Mouse (Mus musculus) hindbrain, embryonic 11.5 days (tissue): ENCODE measurements around the gene Irf2bp2. TPM values are rescaled to one million over a fixed set of nuclear protein-coding genes. Genes with fewer than 3 reads are reported as not detected.

Source experiments
- ATAC-seq: fragments of 200-750 bp; cut with Nextera tagmentation; 2 replicates; pipeline ENCODE4 v1.8.0; 2017; ENCODE audit warnings: mild to moderate bottlenecking, moderate TSS enrichment, moderate library complexity; ENCODE audit not compliant: low FRiP score
- DNase-seq: peaks from one replicate; pipeline ENCODE4 v3.0.0-alpha.2; 2015; ENCODE audit warnings: low spot score
- H3K27ac ChIP-seq: fragments of 300-500 bp; sonication (generic); 2 replicates; pipeline ENCODE4 v1.5.1; 2014; ENCODE audit warnings: mild to moderate bottlenecking, low read depth, low read length
- H3K27me3 ChIP-seq: fragments of 300-500 bp; sonication (generic); 2 replicates; pipeline ENCODE4 v1.6.1; 2014; ENCODE audit warnings: mild to moderate bottlenecking, low read length, moderate library complexity, mixed read lengths; ENCODE audit not compliant: control insufficient read depth, insufficient read depth
- H3K36me3 ChIP-seq: fragments of 300-500 bp; sonication (generic); 2 replicates; pipeline ENCODE4 v1.6.1; 2014; ENCODE audit warnings: mild to moderate bottlenecking, low read length, moderate library complexity, mixed read lengths; ENCODE audit not compliant: control insufficient read depth, insufficient read depth
- H3K4me1 ChIP-seq: fragments of 300-500 bp; sonication (generic); replicated peaks from 2 replicates; pipeline ENCODE4 v1.6.1; 2014; ENCODE audit warnings: low read length, mixed read lengths; ENCODE audit not compliant: control insufficient read depth, insufficient read depth
- H3K4me2 ChIP-seq: fragments of 300-500 bp; sonication (generic); replicated peaks from 2 replicates; pipeline ENCODE4 v1.6.1; 2014; ENCODE audit warnings: mild to moderate bottlenecking, low read depth, low read length
- H3K4me3 ChIP-seq: fragments of 300-500 bp; sonication (generic); 2 replicates; pipeline ENCODE4 v1.5.1; 2014; ENCODE audit warnings: low read depth, low read length
- H3K9ac ChIP-seq: fragments of 300-500 bp; sonication (generic); 2 replicates; pipeline ENCODE4 v1.6.1; 2014; ENCODE audit warnings: low read depth, low read length
- H3K9me3 ChIP-seq: fragments of 300-500 bp; sonication (generic); 2 replicates; pipeline ENCODE4 v1.6.1; 2016; ENCODE audit warnings: low read length; ENCODE audit not compliant: control insufficient read depth
- WGBS: fragments of 180-500 bp; shearing (Covaris S2); extraction: QIAGEN DNeasy Blood & Tissue Kit; methylation state at CpG from one replicate; pipeline ENCODE4 v1.1.7; 2014; 5-methylcytosine and 5-hydroxymethylcytosine counted together
- polyA plus RNA-seq: library from polyadenylated mRNA; unstranded; fragments of >200 nt; fragmentation: Nextera tagmentation; extraction: Ambion mirVana; gene quantifications from 2 replicates; pipeline ENCODE4 v1.2.1, GENCODE M21; 2014

The Irf2bp2 gene
- polyA plus RNA-seq, 1 experiment from 2014 or later = 5.5 TPM

DNA sequence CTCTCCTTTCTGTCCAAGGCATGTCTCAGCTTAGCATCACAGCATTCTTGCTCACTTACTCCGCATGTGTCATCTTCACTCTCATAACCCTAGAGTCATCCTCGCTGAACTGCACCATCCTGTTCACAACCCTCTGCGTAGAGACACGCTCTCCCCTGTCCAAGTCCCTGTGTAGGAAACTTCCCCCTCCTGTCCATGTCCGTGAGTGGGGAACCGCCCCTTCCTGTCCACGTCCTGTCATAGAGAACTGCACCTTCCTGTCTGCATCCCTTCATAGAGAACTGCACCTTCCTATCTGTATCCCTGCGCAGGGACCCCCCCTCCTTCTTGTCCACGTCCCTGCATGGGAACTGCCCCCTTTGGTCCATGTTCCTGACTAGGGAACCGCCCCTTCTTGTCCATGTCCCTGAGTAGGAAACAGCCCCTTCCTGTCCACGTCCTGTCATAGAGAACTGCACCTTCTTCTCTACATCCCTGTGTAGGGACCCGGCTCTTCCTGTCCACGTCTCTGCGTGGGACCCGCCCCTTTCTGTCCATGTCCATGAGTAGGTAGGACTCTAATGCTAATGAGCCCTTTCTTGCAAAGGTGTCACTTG, 22.6 kb downstream of the Irf2bp2 start:
- H3K4me1 ChIP-seq = peaks cover 9% of the 10 kb centered on the region
- ATAC-seq (0 out of 2 replicates have a peak, but pooled peaks have one; percentile 23), DNase-seq (no peak)
- no peak overlapping the region for H3K27ac ChIP-seq
- no peak overlapping the region for H3K9ac ChIP-seq
- no peaks in the 10 kb centered on the region for H3K9me3 ChIP-seq
- H3K36me3 ChIP-seq = no peaks in the 10 kb centered on the region
- WGBS = 87% methylated on average over 15 of the region's 15 CpGs
- no peak overlapping the region for H3K4me2 ChIP-seq
- H3K4me3 ChIP-seq = no peak overlapping the region
- no peaks in the 10 kb centered on the region for H3K27me3 ChIP-seq

DNA sequence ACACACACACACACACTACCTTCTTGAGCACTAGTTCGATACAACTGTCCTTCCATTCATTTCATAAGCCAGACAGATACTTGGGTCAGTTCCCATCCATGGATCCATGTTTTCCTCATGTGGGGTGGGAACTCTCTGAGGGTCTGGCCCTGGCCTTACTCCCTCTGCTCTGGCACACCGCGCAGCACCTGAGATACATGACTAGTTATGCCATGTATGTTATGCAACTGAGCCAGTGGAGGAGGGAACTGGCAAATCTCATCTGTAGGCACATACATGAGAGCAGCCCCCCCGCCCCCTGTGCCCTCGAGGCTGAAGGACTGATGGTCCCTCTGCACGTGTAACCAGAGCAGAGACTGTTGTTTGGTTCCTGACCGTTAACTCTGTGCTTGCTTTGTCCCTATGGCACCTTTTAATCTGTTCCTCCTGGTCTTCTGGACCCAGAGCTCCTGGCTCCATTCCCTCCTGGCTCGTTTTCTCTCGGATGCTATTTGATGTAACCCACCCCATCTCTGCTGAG, 23.2 kb downstream of the Irf2bp2 start:
- Histone ChIP-seq H3K27me3 (no peaks in the 10 kb centered on the region), H3K9ac (no peak overlapping the region), H3K27ac (no peak overlapping the region), H3K9me3 (no peaks in the 10 kb centered on the region), H3K36me3 (no peaks in the 10 kb centered on the region), H3K4me2 (no peak overlapping the region), H3K4me1 (peaks cover 13% of the 10 kb centered on the region), H3K4me3 (no peak overlapping the region)
- ATAC-seq = no peak; the same call in 1 of the 2 replicates
- 77% methylated on average over 9 of the region's 9 CpGs for WGBS
- DNase-seq = no peak

DNA sequence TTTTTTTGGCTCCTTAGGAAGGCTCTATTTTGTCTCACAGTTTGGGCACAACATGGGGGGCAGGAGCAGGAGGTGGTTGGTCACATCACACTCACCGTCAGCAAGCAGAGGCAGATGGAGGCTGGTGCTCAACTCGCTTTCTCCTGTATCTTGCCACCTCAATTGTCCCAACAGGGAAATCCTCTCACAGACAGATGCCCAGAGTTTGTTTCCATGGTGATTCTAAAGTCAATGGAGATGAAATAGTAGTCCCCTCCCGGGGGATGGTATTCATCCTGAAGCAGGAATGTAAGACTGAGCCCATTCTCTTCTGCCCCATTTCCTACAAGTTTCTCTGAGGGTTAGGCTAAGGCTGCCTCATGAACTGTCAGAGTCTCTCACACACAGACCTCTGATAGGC, 23.7 kb downstream of the Irf2bp2 start:
- no peak overlapping the region for H3K27ac ChIP-seq
- H3K4me2 ChIP-seq = no peak overlapping the region
- H3K36me3 ChIP-seq = no peaks in the 10 kb centered on the region
- H3K4me3 ChIP-seq = no peak overlapping the region
- peaks cover 13% of the 10 kb centered on the region for H3K4me1 ChIP-seq
- no peak overlapping the region for H3K9ac ChIP-seq
- H3K27me3 ChIP-seq = no peaks in the 10 kb centered on the region
- 27% methylated on average over 3 of the region's 3 CpGs for WGBS
- DNase-seq (no peak), ATAC-seq (no peak)
- H3K9me3 ChIP-seq = no peaks in the 10 kb centered on the region

DNA sequence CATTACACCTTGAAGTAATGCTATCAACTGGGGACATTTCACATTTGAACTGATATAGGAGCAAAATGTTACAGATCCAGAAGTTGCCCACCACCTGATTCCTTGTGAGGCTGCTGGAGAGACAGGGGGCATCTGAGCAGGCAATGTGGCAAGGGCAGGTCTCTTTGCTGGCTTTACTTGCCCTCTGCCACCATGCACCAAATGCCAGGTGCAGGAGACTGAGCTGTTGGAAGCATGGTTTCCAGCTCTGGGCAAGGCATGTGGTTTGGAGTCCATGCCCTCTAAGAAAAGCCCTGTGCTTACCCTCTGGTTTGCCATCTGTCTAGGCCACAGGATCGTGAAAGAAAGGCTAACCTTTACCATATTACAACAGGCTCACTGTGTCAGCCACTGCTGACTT, 24.1 kb downstream of the Irf2bp2 start:
- Histone ChIP-seq H3K27ac (no peak overlapping the region), H3K4me3 (no peak overlapping the region), H3K9ac (no peak overlapping the region), H3K4me1 (peaks cover 13% of the 10 kb centered on the region), H3K9me3 (no peaks in the 10 kb centered on the region), H3K4me2 (no peak overlapping the region), H3K27me3 (no peaks in the 10 kb centered on the region), H3K36me3 (no peaks in the 10 kb centered on the region)
- ATAC-seq (no peak), DNase-seq (no peak)
- WGBS = 43% methylated on average over 1 of the region's 1 CpGs

DNA sequence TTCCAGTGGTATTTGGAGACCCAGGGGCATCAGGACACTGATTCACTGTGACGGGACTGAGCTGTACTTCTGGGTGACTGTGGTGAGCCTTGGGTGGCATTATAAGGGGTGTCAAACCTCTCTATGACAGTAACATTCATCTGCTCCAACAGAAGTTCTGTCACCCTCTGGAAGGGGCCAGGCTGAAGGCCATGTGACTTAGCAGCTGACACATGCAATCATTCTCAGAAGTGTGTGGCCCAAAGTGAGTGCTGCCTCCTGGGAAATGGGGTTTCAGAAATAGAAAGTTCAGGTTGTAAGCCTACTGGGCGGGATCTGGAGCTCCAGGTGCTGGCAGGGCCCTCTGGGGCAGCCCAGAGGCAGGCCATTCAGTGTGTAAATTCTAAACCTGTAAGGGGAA, 26.1 kb downstream of the Irf2bp2 start:
- Histone ChIP-seq H3K4me1 (peaks cover 13% of the 10 kb centered on the region), H3K27ac (no peak overlapping the region)

DNA sequence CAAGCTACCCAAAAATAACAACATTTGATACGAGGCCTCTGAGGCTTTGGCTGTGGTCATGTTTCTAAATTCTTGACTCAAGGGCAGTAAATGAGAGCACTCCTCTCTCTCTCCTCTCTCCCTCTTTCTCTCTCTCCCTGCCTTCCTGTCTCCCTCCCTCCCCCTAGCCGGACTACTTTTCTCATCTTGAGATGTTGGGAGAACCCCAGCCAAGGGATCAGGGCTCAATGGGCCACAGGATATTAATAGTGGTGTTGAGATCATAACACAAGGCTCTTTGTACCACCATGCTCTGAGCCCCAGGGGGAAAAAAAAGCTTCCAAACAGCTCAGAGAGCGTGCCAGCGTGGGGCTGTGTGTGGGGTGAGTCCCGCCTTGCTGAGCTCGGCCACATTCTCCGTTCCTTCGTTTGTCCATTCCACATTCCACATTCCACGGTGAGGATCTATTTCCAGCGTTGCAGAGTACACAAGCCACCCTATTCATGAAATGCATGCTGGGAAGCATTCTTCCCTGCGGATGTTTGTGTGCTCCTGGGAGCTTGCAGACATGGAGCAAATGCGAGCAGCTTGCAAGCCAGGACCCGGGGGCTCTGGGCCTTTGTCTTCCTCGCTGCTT, 27.2 kb downstream of the Irf2bp2 start:
- Histone ChIP-seq H3K36me3 (no peaks in the 10 kb centered on the region), H3K27ac (peak overlapping the region; percentile 56), H3K27me3 (no peaks in the 10 kb centered on the region), H3K4me2 (peak overlapping the region; percentile 6; the same call in 1 of the 2 replicates), H3K9ac (no peak overlapping the region), H3K4me3 (no peak overlapping the region), H3K9me3 (no peaks in the 10 kb centered on the region), H3K4me1 (peaks cover 13% of the 10 kb centered on the region)
- DNase-seq (peak; percentile 57), ATAC-seq (peak; percentile 25; the same call in 1 of the 2 replicates)
- WGBS = 11% methylated on average over 14 of the region's 14 CpGs

More for the DNA sequence above, 26.1 kb downstream of the Irf2bp2 start:
- H3K9ac ChIP-seq = no peak overlapping the region
- H3K4me3 ChIP-seq = no peak overlapping the region
- no peaks in the 10 kb centered on the region for H3K9me3 ChIP-seq
- WGBS = 71% methylated on average over 2 of the region's 2 CpGs
- H3K4me2 ChIP-seq = no peak overlapping the region
- no peaks in the 10 kb centered on the region for H3K36me3 ChIP-seq
- ATAC-seq = no peak
- no peaks in the 10 kb centered on the region for H3K27me3 ChIP-seq
- DNase-seq = no peak

DNA sequence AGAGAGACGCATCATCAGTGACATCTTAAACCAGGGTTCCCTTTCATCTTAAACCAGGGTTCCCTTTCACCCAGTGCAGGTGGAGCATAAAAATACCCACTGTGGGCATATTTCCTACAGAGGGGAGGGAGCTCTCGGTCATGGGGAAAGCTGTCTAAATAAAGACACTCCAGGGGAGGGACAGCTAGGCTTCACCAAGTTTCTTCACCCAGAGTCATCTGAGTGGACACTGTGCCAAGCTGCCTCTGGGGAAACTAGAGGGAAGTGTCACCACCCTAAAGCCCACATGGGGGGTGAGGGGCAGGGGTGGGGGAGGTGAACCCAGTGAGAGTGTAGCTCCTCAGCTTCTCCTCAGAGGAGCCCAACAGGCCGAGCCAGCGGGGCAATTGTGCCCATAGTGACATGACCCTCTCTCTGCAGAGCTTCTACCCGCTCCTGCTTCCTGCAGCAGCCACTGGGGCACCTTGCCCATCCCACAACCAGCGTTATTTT, 27.8 kb downstream of the Irf2bp2 start:
- DNase-seq (no peak), ATAC-seq (no peak)
- Histone ChIP-seq H3K36me3 (no peaks in the 10 kb centered on the region), H3K4me3 (no peak overlapping the region), H3K9ac (no peak overlapping the region), H3K27ac (peak overlapping the region; percentile 56), H3K4me2 (no peak overlapping the region), H3K9me3 (no peaks in the 10 kb centered on the region), H3K27me3 (no peaks in the 10 kb centered on the region), H3K4me1 (peaks cover 13% of the 10 kb centered on the region)
- WGBS = 60% methylated on average over 6 of the region's 6 CpGs

DNA sequence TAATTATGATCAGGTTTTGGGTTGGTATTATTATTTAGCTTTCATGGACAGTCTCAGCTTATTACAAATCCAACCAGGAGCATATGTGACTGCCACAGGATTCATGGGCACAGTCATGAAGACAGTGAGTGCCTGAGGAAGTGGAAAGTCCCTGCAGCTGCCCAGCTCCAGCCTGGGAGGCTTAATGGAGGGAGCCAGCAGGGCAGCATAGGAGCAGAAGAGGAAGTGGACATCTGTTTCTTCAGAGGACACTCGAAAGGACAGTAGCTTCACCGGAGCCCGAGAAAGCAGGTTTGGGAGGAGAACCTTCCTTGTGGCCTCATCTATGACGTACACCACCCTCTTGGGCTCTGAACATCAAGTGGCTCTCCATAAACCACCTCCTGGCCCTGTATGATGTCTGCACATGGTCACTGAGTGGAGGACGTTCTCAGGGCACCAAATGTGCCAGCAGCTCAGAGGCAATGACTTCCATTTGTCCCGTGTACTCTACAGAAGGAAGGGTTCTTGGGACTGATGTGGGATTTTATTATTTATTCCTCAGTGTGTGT, 28.5 kb downstream of the Irf2bp2 start:
- Histone ChIP-seq H3K27ac (no peak overlapping the region), H3K4me3 (no peak overlapping the region), H3K4me2 (no peak overlapping the region), H3K4me1 (peaks cover 13% of the 10 kb centered on the region), H3K27me3 (no peaks in the 10 kb centered on the region), H3K9ac (no peak overlapping the region), H3K36me3 (no peaks in the 10 kb centered on the region), H3K9me3 (no peaks in the 10 kb centered on the region)
- ATAC-seq (no peak), DNase-seq (no peak)
- WGBS = 93% methylated on average over 6 of the region's 6 CpGs
